Mouse (Mus musculus): ENCODE results near the gene Mpp2. TPM values are rescaled to one million over a fixed set of nuclear protein-coding genes. Genes with fewer than 3 reads are reported as not detected.

Mpp2 gene
- total RNA-seq (2014; rRNA removed) (27.3 and 28.3 TPM in 2 replicates), polyA plus RNA-seq (2015; fragmentation: Nextera tagmentation; extraction: Ambion mirVana) (14.1 and 21.4 TPM in 2 replicates)

DNA sequence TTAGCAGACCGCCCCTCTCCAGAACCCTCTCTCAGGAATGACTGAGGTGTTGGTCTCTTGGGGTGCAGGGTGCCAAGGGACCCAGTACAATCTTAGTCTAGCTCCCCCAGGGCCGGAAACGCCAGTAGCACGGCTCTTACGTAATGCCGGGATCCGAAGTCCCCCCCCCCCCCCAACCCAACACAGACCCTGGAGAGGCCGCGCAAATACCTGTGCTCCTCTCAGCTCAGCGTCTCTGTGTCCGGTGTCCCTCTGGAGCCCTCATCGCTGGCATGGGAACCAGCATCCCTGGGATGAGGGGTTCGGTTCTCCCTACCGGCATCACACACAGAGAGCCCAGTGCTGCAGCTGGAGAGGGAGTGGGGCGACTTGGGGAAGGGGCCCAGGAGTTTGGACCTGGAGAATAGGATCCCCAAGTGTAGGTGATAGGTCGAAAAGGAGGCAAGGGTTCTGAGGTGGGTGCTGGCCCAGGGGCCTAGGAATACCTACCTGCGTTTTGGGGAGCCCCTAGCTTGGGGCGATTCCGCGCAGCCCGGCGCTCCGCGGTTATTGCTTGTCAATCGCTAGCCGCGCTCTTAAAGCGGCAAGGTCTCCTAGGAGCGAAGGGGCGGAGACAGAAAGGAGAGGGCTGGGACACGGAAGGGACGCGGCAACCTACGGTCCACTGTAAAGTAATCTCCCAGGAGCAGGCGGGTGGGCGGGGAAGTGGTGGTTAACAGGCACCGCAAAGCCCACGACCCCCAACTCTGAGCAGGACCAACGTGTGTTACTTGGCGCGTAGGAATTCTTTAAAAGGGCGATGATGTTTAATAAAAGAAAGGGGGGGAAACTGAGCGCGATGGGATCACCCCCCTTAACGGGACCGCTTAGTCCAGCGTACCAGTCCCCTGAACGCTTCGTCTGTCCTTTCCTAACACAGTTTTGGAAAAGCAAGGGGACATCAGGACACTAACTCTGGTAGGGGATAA, at the start of gene Mpp2:
Gene Mpp2 (minus strand): TSS at position 585 of the 968 bp plus-strand sequence.
- Histone ChIP-seq H3K27me3 (ENCODE audit: insufficient read depth, low read length) (no peaks in the 10 kb centered on the region), H3K4me3 (ENCODE audit: low read depth, low read length) (peak within 1 kb of the TSS; percentile 75), H3K4me1 (ENCODE audit: insufficient read depth) (no peaks in the 10 kb centered on the region), H3K36me3 (ENCODE audit: insufficient read depth) (peaks cover 5% of the 10 kb centered on the region; the same call in 1 of the 2 replicates), H3K4me2 (ENCODE audit: low read depth) (peak within 1 kb of the TSS; percentile 86), H3K9ac (peak within 1 kb of the TSS; percentile 73), H3K27ac (ENCODE audit: low read depth, low read length) (peak within 1 kb of the TSS; percentile 96), H3K9me3 (ENCODE audit: low read length) (no peaks in the 10 kb centered on the region)
- peak; percentile 84 for DNase-seq
- ATAC-seq: peak; percentile 38
- no peak for TF ChIP-seq CTCF (IDR thresholded peaks at IDR 0.05; ENCODE audit: low read depth)
- under 1% methylated on average over 49 of the region's 49 CpGs for WGBS

DNA sequence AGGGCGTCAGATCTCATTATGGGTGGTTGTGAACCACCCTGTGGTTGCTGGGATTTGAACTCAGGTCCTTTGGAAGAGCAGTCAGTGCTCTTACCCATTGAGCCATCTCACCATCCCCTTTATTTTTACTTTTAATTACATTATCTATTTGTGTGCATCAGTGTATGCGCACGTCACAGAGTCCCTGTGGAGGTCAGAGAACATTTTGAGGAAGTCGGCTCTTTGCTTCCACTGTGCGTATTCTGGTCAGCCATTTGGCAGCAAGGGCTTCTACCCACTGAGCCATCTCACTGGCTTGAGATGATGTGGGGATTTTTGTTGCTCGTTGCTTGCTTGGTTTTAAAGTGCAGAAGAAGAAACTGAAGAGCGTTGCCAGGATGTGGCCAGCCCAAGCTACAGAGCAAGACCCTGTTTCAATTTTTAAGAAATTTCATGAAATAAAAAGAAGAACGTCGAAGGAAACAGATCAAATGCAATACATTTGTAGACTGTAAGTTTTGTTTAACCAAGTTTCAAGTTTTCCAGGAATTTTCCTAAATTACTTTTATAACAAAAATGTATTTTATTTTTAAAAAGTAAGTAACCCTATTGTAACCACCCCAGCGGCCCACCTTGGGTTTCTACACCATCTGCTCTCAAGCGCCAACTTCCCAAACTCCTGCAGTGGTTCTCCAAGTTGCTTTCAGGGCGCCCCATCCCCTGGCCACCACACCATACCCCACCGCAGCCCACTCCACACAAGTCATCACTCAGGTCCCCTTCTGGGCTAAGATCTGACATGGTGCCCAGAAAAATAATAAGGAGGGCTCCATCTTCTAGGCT, 49.5 kb upstream of the Mpp2 start:
- 48% methylated on average over 13 of the region's 13 CpGs for WGBS

DNA sequence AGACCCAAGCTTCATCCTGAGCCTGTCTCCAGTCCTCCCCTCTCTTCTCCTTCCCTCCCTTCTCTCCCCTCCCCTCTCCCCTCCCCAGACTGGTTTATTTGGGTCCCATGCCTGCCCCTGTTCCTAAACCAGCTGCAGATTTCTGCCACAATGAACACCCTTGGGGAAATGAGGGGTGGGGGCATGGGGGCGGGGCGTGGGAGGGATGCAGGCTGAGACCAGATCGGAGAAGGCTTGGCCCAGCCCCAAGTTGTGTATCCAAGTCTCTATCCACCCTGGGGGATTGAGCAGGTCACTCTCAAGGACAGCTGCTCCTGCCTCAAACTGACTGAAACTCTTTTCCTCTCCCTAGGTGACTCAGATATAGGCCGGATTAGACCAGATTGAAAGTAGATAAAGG, 46.2 kb upstream of the Mpp2 start:
- H3K27ac ChIP-seq (ENCODE audit: low read depth, low read length): no peak overlapping the region
- H3K9me3 ChIP-seq (ENCODE audit: low read length): no peaks in the 10 kb centered on the region
- TF ChIP-seq CTCF (IDR thresholded peaks at IDR 0.05; ENCODE audit: low read depth): no peak
- ATAC-seq (no peak), DNase-seq (no peak)
- H3K27me3 ChIP-seq (ENCODE audit: insufficient read depth, low read length): no peaks in the 10 kb centered on the region; the same call in 1 of the 2 replicates
- H3K4me1 ChIP-seq (ENCODE audit: insufficient read depth): no peaks in the 10 kb centered on the region
- H3K36me3 ChIP-seq (ENCODE audit: insufficient read depth): no peaks in the 10 kb centered on the region
- no peak overlapping the region for H3K4me3 ChIP-seq (ENCODE audit: low read depth, low read length)
- no peak overlapping the region for H3K4me2 ChIP-seq (ENCODE audit: low read depth)
- 27% methylated on average over 4 of the region's 4 CpGs for WGBS
- no peak overlapping the region for H3K9ac ChIP-seq

More for the DNA sequence above, 49.5 kb upstream of the Mpp2 start:
- H3K27me3 ChIP-seq (ENCODE audit: insufficient read depth, low read length): no peaks in the 10 kb centered on the region; the same call in 1 of the 2 replicates
- no peak for TF ChIP-seq CTCF (IDR thresholded peaks at IDR 0.05; ENCODE audit: low read depth)
- no peaks in the 10 kb centered on the region for H3K9me3 ChIP-seq (ENCODE audit: low read length)
- no peak for ATAC-seq
- no peak overlapping the region for H3K4me3 ChIP-seq (ENCODE audit: low read depth, low read length)
- DNase-seq: no peak
- H3K9ac ChIP-seq: no peak overlapping the region
- no peaks in the 10 kb centered on the region for H3K4me1 ChIP-seq (ENCODE audit: insufficient read depth)
- H3K36me3 ChIP-seq (ENCODE audit: insufficient read depth): no peaks in the 10 kb centered on the region
- H3K4me2 ChIP-seq (ENCODE audit: low read depth): peak overlapping the region; percentile 41
- no peak overlapping the region for H3K27ac ChIP-seq (ENCODE audit: low read depth, low read length)

DNA sequence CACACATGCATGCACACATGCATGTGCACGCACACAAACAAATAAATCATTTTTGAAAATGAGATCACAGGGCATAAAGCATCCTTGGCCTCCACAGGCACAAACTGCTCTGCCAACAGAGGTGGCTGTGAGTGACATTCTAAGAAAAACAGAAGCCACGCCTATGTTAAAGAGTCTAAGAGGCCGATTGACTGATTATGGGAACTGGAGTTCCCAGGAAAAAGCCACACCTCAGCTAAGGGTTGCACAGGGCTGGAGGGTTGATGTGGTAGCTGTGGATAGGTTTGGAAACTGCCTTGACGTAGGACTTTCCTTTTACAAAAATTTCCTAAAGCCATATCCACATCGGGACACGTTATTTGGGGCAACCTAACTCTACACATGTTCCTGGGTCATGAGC, 29.1 kb upstream of the Mpp2 start:
- no peak for TF ChIP-seq CTCF (IDR thresholded peaks at IDR 0.05; ENCODE audit: low read depth)
- ATAC-seq (no peak), DNase-seq (no peak)
- 88% methylated on average over 6 of the region's 6 CpGs for WGBS
- Histone ChIP-seq H3K9me3 (ENCODE audit: low read length) (no peaks in the 10 kb centered on the region), H3K27ac (ENCODE audit: low read depth, low read length) (no peak overlapping the region), H3K36me3 (ENCODE audit: insufficient read depth) (no peaks in the 10 kb centered on the region), H3K4me1 (ENCODE audit: insufficient read depth) (no peaks in the 10 kb centered on the region), H3K9ac (no peak overlapping the region), H3K4me2 (ENCODE audit: low read depth) (no peak overlapping the region), H3K4me3 (ENCODE audit: low read depth, low read length) (no peak overlapping the region), H3K27me3 (ENCODE audit: insufficient read depth, low read length) (no peaks in the 10 kb centered on the region; the same call in 1 of the 2 replicates)

DNA sequence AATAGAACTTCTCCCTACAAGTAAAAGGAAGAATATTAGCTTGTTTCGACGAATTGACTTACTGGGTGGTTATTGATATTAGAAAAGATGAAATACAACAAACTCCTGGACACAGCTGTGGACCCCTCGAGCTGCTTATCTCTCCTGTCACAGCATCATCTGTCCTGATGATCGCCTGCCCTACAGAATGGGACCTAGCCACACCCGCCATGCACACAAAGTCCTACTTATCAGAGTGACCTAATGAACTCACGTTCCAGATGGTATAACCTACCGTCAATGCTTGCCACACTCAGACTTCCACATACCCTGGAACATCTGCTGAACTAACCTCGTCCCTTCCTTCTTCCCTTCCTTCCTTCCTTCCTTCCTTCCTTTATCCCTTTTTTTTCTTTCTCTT, 27.9 kb upstream of the Mpp2 start:
- DNase-seq: no peak
- Histone ChIP-seq H3K27me3 (ENCODE audit: insufficient read depth, low read length) (no peaks in the 10 kb centered on the region; the same call in 1 of the 2 replicates), H3K9me3 (ENCODE audit: low read length) (no peaks in the 10 kb centered on the region), H3K9ac (no peak overlapping the region), H3K36me3 (ENCODE audit: insufficient read depth) (no peaks in the 10 kb centered on the region), H3K4me2 (ENCODE audit: low read depth) (no peak overlapping the region), H3K4me1 (ENCODE audit: insufficient read depth) (no peaks in the 10 kb centered on the region), H3K27ac (ENCODE audit: low read depth, low read length) (no peak overlapping the region), H3K4me3 (ENCODE audit: low read depth, low read length) (no peak overlapping the region)
- 83% methylated on average over 8 of the region's 8 CpGs for WGBS
- no peak for ATAC-seq
- no peak for TF ChIP-seq CTCF (IDR thresholded peaks at IDR 0.05; ENCODE audit: low read depth)

DNA sequence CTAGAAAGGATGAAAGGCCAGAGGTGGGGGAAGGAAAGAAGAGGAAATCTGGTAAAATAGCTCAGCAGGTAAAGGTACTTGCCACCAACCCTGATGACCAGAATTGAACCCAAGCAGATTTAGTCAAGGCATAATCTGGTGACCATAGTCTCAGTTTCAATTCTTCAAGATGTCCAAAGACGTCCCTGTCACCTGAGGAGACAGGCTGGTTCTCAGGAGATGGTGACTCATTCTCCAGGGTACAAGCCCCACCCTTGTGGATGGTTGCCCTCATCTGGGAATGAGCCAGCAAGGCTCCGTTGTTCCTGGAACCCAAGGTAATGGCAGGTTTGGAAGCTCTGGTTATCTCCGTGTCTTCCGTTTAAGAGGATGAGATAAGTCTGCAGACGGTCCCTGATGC, 23.3 kb upstream of the Mpp2 start:
- peaks cover 20% of the 10 kb centered on the region for H3K27me3 ChIP-seq (ENCODE audit: insufficient read depth, low read length)
- no peaks in the 10 kb centered on the region for H3K9me3 ChIP-seq (ENCODE audit: low read length)
- ATAC-seq (no peak), DNase-seq (no peak)
- no peak overlapping the region for H3K4me3 ChIP-seq (ENCODE audit: low read depth, low read length)
- H3K27ac ChIP-seq (ENCODE audit: low read depth, low read length): no peak overlapping the region
- H3K4me1 ChIP-seq (ENCODE audit: insufficient read depth): no peaks in the 10 kb centered on the region
- 87% methylated on average over 5 of the region's 5 CpGs for WGBS
- H3K9ac ChIP-seq: no peak overlapping the region
- no peaks in the 10 kb centered on the region for H3K36me3 ChIP-seq (ENCODE audit: insufficient read depth)
- H3K4me2 ChIP-seq (ENCODE audit: low read depth): no peak overlapping the region
- no peak for TF ChIP-seq CTCF (IDR thresholded peaks at IDR 0.05; ENCODE audit: low read depth)
